Mouse (Mus musculus) lung, embryonic 14.5 days (tissue): ENCODE results near the gene Cdca7l. TPM values are rescaled to one million over a fixed set of nuclear protein-coding genes. Genes with fewer than 3 reads are reported as not detected.
A peak's percentile ranks its signal among the peaks of the same experiment; 100 is the strongest.

Experiments used
- ATAC-seq: fragments of 200-750 bp; cut with Nextera tagmentation; 2 replicates; pipeline ENCODE4 v1.8.0; 2017; ENCODE audit warnings: mild to moderate bottlenecking, moderate TSS enrichment, moderate library complexity; ENCODE audit not compliant: insufficient read depth
- DNase-seq: peaks from one replicate; pipeline ENCODE4 v3.0.0-alpha.2; 2015
- H3K27ac ChIP-seq: fragments of 300-500 bp; sonication (generic); 2 replicates; pipeline ENCODE4 v1.5.1; 2014; ENCODE audit warnings: low read depth, mild to moderate bottlenecking, moderate library complexity
- H3K27me3 ChIP-seq: fragments of 300-500 bp; sonication (generic); 2 replicates; pipeline ENCODE4 v1.6.1; 2014; ENCODE audit warnings: low read length, control low read depth; ENCODE audit not compliant: insufficient read depth
- H3K36me3 ChIP-seq: fragments of 300-500 bp; sonication (generic); 2 replicates; pipeline ENCODE4 v1.6.1; 2014; ENCODE audit warnings: control low read depth; ENCODE audit not compliant: insufficient read depth
- H3K4me1 ChIP-seq: fragments of 300-500 bp; sonication (generic); 2 replicates; pipeline ENCODE4 v1.6.1; 2014; ENCODE audit warnings: antibody characterized with exemption, control low read depth; ENCODE audit not compliant: insufficient read depth
- H3K4me2 ChIP-seq: fragments of 300-500 bp; sonication (generic); 2 replicates; pipeline ENCODE4 v1.6.1; 2014; ENCODE audit warnings: mild to moderate bottlenecking
- H3K4me3 ChIP-seq: fragments of 300-500 bp; sonication (generic); 2 replicates; pipeline ENCODE4 v1.5.1; 2014; ENCODE audit warnings: low read depth, low read length
- H3K9ac ChIP-seq: fragments of 300-500 bp; sonication (generic); 2 replicates; pipeline ENCODE4 v1.6.1; 2014
- H3K9me3 ChIP-seq: fragments of 300-500 bp; sonication (generic); 2 replicates; pipeline ENCODE4 v1.6.1; 2016; ENCODE audit warnings: low read depth, low read length, control low read depth
- CTCF ChIP-seq: IDR thresholded peaks from 2 replicates; pipeline ENCODE4 v1.5.1; 2016; ENCODE audit warnings: antibody characterized with exemption, low read depth
- WGBS: fragments of 180-500 bp; shearing (Covaris S2); extraction: QIAGEN DNeasy Blood & Tissue Kit; methylation state at CpG from one replicate; pipeline ENCODE4 v1.1.7; 2014; 5-methylcytosine and 5-hydroxymethylcytosine counted together
- polyA plus RNA-seq: library from polyadenylated mRNA; unstranded; fragments of >200 nt; fragmentation: Nextera tagmentation; extraction: Ambion mirVana; gene quantifications from 2 replicates; pipeline ENCODE4 v1.2.1, GENCODE M21; 2014

Cdca7l gene
- polyA plus RNA-seq, 1 experiment from 2014 or later, result 71.5 TPM

GRCm38 (mm10) chr12:117914613-117915245, 110.6 kb downstream of the Cdca7l start:
- no peak for ATAC-seq
- H3K4me2 ChIP-seq, result no peak overlapping the region
- H3K9ac ChIP-seq, result no peak overlapping the region
- H3K27ac ChIP-seq, result no peak overlapping the region
- no peaks in the 10 kb centered on the region for H3K4me1 ChIP-seq
- H3K9me3 ChIP-seq, result no peaks in the 10 kb centered on the region
- H3K4me3 ChIP-seq, result no peak overlapping the region
- no peaks in the 10 kb centered on the region for H3K36me3 ChIP-seq
- TF ChIP-seq CTCF, result no peak
- H3K27me3 ChIP-seq, result no peaks in the 10 kb centered on the region
- WGBS, result 34% methylated on average over 10 of the region's 10 CpGs
- peak; percentile 17 for DNase-seq

- no peak overlapping the region for H3K4me2 ChIP-seq
- H3K27me3 ChIP-seq, result no peaks in the 10 kb centered on the region
- no peak overlapping the region for H3K9ac ChIP-seq
- H3K9me3 ChIP-seq, result no peaks in the 10 kb centered on the region
- no peak overlapping the region for H3K27ac ChIP-seq
- DNase-seq, result no peak
- H3K4me3 ChIP-seq, result no peak overlapping the region
- no peak for ATAC-seq
- no peak for TF ChIP-seq CTCF
- H3K36me3 ChIP-seq, result no peaks in the 10 kb centered on the region
- WGBS, result 57% methylated on average over 10 of the region's 10 CpGs
- H3K4me1 ChIP-seq, result no peaks in the 10 kb centered on the region
Observed at GRCm38 (mm10) chr12:117915826-117916588, 111.9 kb downstream of the Cdca7l start.
